10 mouse cellular contexts compared by ENCODE assay signal in the genomic region with DNA sequence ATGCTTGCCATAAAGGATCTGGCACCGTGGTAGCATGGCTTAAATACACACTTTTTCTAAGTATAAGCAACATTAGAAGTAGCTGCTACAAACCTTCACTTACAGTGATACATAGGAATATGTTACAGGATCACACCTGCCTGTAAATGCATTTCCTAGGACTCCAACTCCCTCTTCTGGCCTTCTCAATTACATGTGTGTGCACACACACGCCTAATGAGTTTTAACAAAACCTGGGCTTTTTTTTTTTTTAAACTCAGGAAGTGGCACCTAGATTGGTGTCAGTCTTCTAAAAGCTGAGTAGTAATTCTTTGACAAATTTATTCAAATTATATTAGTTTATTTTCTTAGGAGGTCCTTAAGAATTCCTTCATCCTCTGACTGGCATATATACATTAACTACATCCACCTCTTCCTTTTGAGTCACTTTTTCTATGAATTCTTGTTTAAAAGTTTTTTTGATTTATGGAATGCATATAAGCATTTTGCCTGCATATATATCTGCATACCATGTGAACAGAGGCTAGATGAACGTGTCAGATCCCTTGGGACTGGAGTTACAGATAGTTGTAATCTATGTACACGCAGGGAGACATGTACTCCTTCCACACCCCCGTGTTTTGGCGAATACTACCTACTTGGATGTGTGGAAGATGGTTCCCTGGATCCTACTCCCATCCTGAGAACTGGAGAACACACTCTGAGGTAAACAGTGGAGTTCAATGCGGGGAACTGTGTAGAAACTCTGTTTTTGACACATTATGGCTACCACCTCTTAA.
"Had no signal": no experiment of that assay in that cellular context is flagged by ENCODE, and none has a peak within 500 bp of the region (broad histone marks: within the 10 kb centered on the region; RNA-seq: fewer than 3 reads in every experiment).

No protein-coding gene starts in this region.

- H3K4me1 ChIP-seq: limb, embryonic 10.5 days; midbrain, embryonic 13.5 days; stomach, embryonic 15.5 days had no signal

- H3K27me3 ChIP-seq: midbrain, embryonic 13.5 days; stomach, embryonic 15.5 days had no signal

- DNase-seq: kidney, adult 2 months; kidney, postnatal 4 days; lung, adult 2 months; lung, postnatal 36 days; right cerebral cortex, postnatal 14 days had no signal

- ATAC-seq: lung, postnatal 0 days; midbrain, embryonic 13.5 days had no signal

- H3K4me2 ChIP-seq: midbrain, embryonic 13.5 days; stomach, embryonic 15.5 days had no signal

- H3K9ac ChIP-seq: midbrain, embryonic 13.5 days; stomach, embryonic 15.5 days had no signal

- H3K4me3 ChIP-seq: limb, embryonic 10.5 days; midbrain, embryonic 13.5 days; stomach, embryonic 15.5 days had no signal

- H3K9me3 ChIP-seq: limb, embryonic 10.5 days; midbrain, embryonic 13.5 days; stomach, embryonic 15.5 days had no signal

- H3K27ac ChIP-seq: kidney, postnatal 0 days; limb, embryonic 10.5 days; midbrain, embryonic 13.5 days; stomach, embryonic 15.5 days had no signal
